Mouse (Mus musculus): ENCODE measurements around the gene Zfp853. TPM values are rescaled to one million over a fixed set of nuclear protein-coding genes. Genes with fewer than 3 reads are reported as not detected.

Gene Zfp853
- polyA plus RNA-seq, 1 experiment from 2014 or later: 0.12 TPM

GRCm38 (mm10) chr5:143266794-143267193, 26.6 kb downstream of the Zfp853 start:
- ATAC-seq (ENCODE audit: insufficient number of reproducible peaks, insufficient read depth, low FRiP score, low TSS enrichment): no peak
- no peak overlapping the region for H3K9ac ChIP-seq
- WGBS: 82% methylated on average over 6 of the region's 6 CpGs
- H3K27ac ChIP-seq: no peak overlapping the region
- H3K27me3 ChIP-seq: no peaks in the 10 kb centered on the region
- H3K9me3 ChIP-seq: no peaks in the 10 kb centered on the region
- peaks cover 19% of the 10 kb centered on the region for H3K4me1 ChIP-seq
- no peak overlapping the region for H3K4me3 ChIP-seq
- H3K36me3 ChIP-seq: peaks cover 25% of the 10 kb centered on the region
- H3K4me2 ChIP-seq (replicated peaks): no peak overlapping the region

- Histone ChIP-seq H3K4me2 (replicated peaks) (no peak overlapping the region), H3K9ac (no peak overlapping the region), H3K36me3 (peaks cover 25% of the 10 kb centered on the region), H3K27ac (no peak overlapping the region), H3K4me1 (peaks cover 10% of the 10 kb centered on the region), H3K27me3 (no peaks in the 10 kb centered on the region), H3K9me3 (no peaks in the 10 kb centered on the region), H3K4me3 (no peak overlapping the region)
- 24% methylated on average over 1 of the region's 1 CpGs for WGBS
- no peak for ATAC-seq (ENCODE audit: insufficient number of reproducible peaks, insufficient read depth, low FRiP score, low TSS enrichment)
Measured at GRCm38 (mm10) chr5:143265409-143265808, 28.0 kb downstream of the Zfp853 start.

GRCm38 (mm10) chr5:143264689-143265088, 28.7 kb downstream of the Zfp853 start:
- Histone ChIP-seq H3K9ac (no peak overlapping the region), H3K4me3 (no peak overlapping the region), H3K4me1 (peaks cover 6% of the 10 kb centered on the region), H3K36me3 (peaks cover 32% of the 10 kb centered on the region), H3K27ac (no peak overlapping the region), H3K9me3 (no peaks in the 10 kb centered on the region), H3K4me2 (replicated peaks) (no peak overlapping the region), H3K27me3 (no peaks in the 10 kb centered on the region)
- ATAC-seq (ENCODE audit: insufficient number of reproducible peaks, insufficient read depth, low FRiP score, low TSS enrichment): no peak
- WGBS: 91% methylated on average over 10 of the region's 10 CpGs

- no peaks in the 10 kb centered on the region for H3K9me3 ChIP-seq
- H3K36me3 ChIP-seq: peaks cover 51% of the 10 kb centered on the region
- peaks cover 23% of the 10 kb centered on the region for H3K27me3 ChIP-seq
- no peak overlapping the region for H3K4me2 ChIP-seq (replicated peaks)
- H3K4me1 ChIP-seq: no peaks in the 10 kb centered on the region
- no peak for ATAC-seq (ENCODE audit: insufficient number of reproducible peaks, insufficient read depth, low FRiP score, low TSS enrichment)
- WGBS: 90% methylated on average over 8 of the region's 8 CpGs
- no peak overlapping the region for H3K4me3 ChIP-seq
- H3K9ac ChIP-seq: no peak overlapping the region
- no peak overlapping the region for H3K27ac ChIP-seq
Measured at GRCm38 (mm10) chr5:143261636-143262035, 31.8 kb downstream of the Zfp853 start.

- H3K4me2 ChIP-seq (replicated peaks): no peak overlapping the region
- no peak overlapping the region for H3K27ac ChIP-seq
- 0 out of 2 replicates have a peak, but pooled peaks cover 2% of the 10 kb centered on the region for H3K9me3 ChIP-seq
- H3K9ac ChIP-seq: no peak overlapping the region
- H3K4me3 ChIP-seq: no peak overlapping the region
- peaks cover 50% of the 10 kb centered on the region for H3K36me3 ChIP-seq
- ATAC-seq (ENCODE audit: insufficient number of reproducible peaks, insufficient read depth, low FRiP score, low TSS enrichment): no peak
- H3K4me1 ChIP-seq: peaks cover 20% of the 10 kb centered on the region
- WGBS: 83% methylated on average over 5 of the region's 5 CpGs
- peaks cover 81% of the 10 kb centered on the region for H3K27me3 ChIP-seq
Measured at GRCm38 (mm10) chr5:143255802-143256201, 37.6 kb downstream of the Zfp853 start.

GRCm38 (mm10) chr5:143255131-143255519, 38.3 kb downstream of the Zfp853 start:
- Histone ChIP-seq H3K4me2 (replicated peaks) (no peak overlapping the region), H3K9me3 (0 out of 2 replicates have a peak, but pooled peaks cover 2% of the 10 kb centered on the region), H3K27me3 (peaks cover 81% of the 10 kb centered on the region), H3K36me3 (peaks cover 47% of the 10 kb centered on the region), H3K4me1 (peaks cover 20% of the 10 kb centered on the region), H3K4me3 (peak overlapping the region; percentile 42; the same call in 1 of the 2 replicates), H3K9ac (no peak overlapping the region), H3K27ac (no peak overlapping the region)
- ATAC-seq (ENCODE audit: insufficient number of reproducible peaks, insufficient read depth, low FRiP score, low TSS enrichment): no peak
- WGBS: 17% methylated on average over 24 of the region's 24 CpGs

GRCm38 (mm10) chr5:143254487-143255130, 38.8 kb downstream of the Zfp853 start:
- Histone ChIP-seq H3K4me3 (peak overlapping the region; percentile 42; the same call in 1 of the 2 replicates), H3K4me1 (peaks cover 20% of the 10 kb centered on the region), H3K36me3 (peaks cover 42% of the 10 kb centered on the region), H3K27ac (no peak overlapping the region), H3K4me2 (replicated peaks) (peak overlapping the region; percentile 76), H3K27me3 (peaks cover 83% of the 10 kb centered on the region), H3K9ac (0 out of 2 replicates have a peak overlapping the region, but pooled peaks have one; percentile 46), H3K9me3 (0 out of 2 replicates have a peak, but pooled peaks cover 2% of the 10 kb centered on the region)
- no peak for ATAC-seq (ENCODE audit: insufficient number of reproducible peaks, insufficient read depth, low FRiP score, low TSS enrichment)
- 7% methylated on average over 66 of the region's 66 CpGs for WGBS

- no peak overlapping the region for H3K27ac ChIP-seq
- 0 out of 2 replicates have a peak, but pooled peaks cover 2% of the 10 kb centered on the region for H3K9me3 ChIP-seq
- H3K4me1 ChIP-seq: peaks cover 20% of the 10 kb centered on the region
- 3% methylated on average over 80 of the region's 81 CpGs for WGBS
- H3K4me3 ChIP-seq: peak overlapping the region; percentile 42
- H3K4me2 ChIP-seq (replicated peaks): peak overlapping the region; percentile 76
- peak overlapping the region; percentile 46 for H3K9ac ChIP-seq
- 0 out of 2 replicates have a peak, but pooled peaks have one; percentile 22 for ATAC-seq (ENCODE audit: insufficient number of reproducible peaks, insufficient read depth, low FRiP score, low TSS enrichment)
- peaks cover 83% of the 10 kb centered on the region for H3K27me3 ChIP-seq
- peaks cover 36% of the 10 kb centered on the region for H3K36me3 ChIP-seq
Measured at GRCm38 (mm10) chr5:143253881-143254486, 39.4 kb downstream of the Zfp853 start.

- peaks cover 77% of the 10 kb centered on the region for H3K27me3 ChIP-seq
- 0 out of 2 replicates have a peak, but pooled peaks cover 2% of the 10 kb centered on the region for H3K9me3 ChIP-seq
- no peak for ATAC-seq (ENCODE audit: insufficient number of reproducible peaks, insufficient read depth, low FRiP score, low TSS enrichment)
- peak overlapping the region; percentile 46 for H3K9ac ChIP-seq
- peaks cover 38% of the 10 kb centered on the region for H3K36me3 ChIP-seq
- H3K27ac ChIP-seq: no peak overlapping the region
- H3K4me3 ChIP-seq: peak overlapping the region; percentile 42
- H3K4me2 ChIP-seq (replicated peaks): peak overlapping the region; percentile 76
- WGBS: 1% methylated on average over 97 of the region's 103 CpGs
- H3K4me1 ChIP-seq: peaks cover 20% of the 10 kb centered on the region
Measured at GRCm38 (mm10) chr5:143253186-143253880, 40.1 kb downstream of the Zfp853 start.

- Histone ChIP-seq H3K27me3 (peaks cover 72% of the 10 kb centered on the region), H3K9me3 (0 out of 2 replicates have a peak, but pooled peaks cover 2% of the 10 kb centered on the region), H3K27ac (no peak overlapping the region), H3K4me1 (peaks cover 20% of the 10 kb centered on the region), H3K36me3 (peaks cover 43% of the 10 kb centered on the region), H3K4me3 (peak overlapping the region; percentile 42), H3K9ac (no peak overlapping the region), H3K4me2 (replicated peaks) (peak overlapping the region; percentile 76)
- 17% methylated on average over 18 of the region's 18 CpGs for WGBS
- no peak for ATAC-seq (ENCODE audit: insufficient number of reproducible peaks, insufficient read depth, low FRiP score, low TSS enrichment)
Measured at GRCm38 (mm10) chr5:143252791-143253185, 40.6 kb downstream of the Zfp853 start.

- ATAC-seq (ENCODE audit: insufficient number of reproducible peaks, insufficient read depth, low FRiP score, low TSS enrichment): no peak
- Histone ChIP-seq H3K4me3 (no peak overlapping the region), H3K36me3 (peaks cover 44% of the 10 kb centered on the region), H3K4me2 (replicated peaks) (no peak overlapping the region), H3K9me3 (0 out of 2 replicates have a peak, but pooled peaks cover 2% of the 10 kb centered on the region), H3K9ac (no peak overlapping the region), H3K27me3 (peaks cover 64% of the 10 kb centered on the region), H3K27ac (no peak overlapping the region), H3K4me1 (peaks cover 20% of the 10 kb centered on the region)
- 50% methylated on average over 6 of the region's 6 CpGs for WGBS
Measured at GRCm38 (mm10) chr5:143252039-143252438, 41.4 kb downstream of the Zfp853 start.
